Mouse (Mus musculus) MEL (cell line): ENCODE measurements around the gene Dcps. TPM values are rescaled to one million over a fixed set of nuclear protein-coding genes. Genes with fewer than 3 reads are reported as not detected.

Experiments
- DNase-seq: peaks from one replicate; pipeline ENCODE4 v3.0.0; 2011; ENCODE audit warnings: low read depth, low spot score
- H3K27ac ChIP-seq: 2 replicates; pipeline ENCODE4 v1.5.1; 2012; ENCODE audit warnings: low read depth, mild to moderate bottlenecking, control low read depth, low read length, moderate library complexity; ENCODE audit not compliant: control insufficient read depth
- H3K27me3 ChIP-seq, 2 experiments: fragments of 150-350 bp in 1 of 2; sonication (generic) in 1 of 2; 2 replicates each; pipeline ENCODE4 v1.6.1; 2012; ENCODE audit warnings: low read length in 2 of 2, mild to moderate bottlenecking in 2 of 2, improper control_type of control experiment in 1 of 2, moderate library complexity in 1 of 2; ENCODE audit not compliant: insufficient read depth in 2 of 2, control insufficient read depth in 1 of 2
- H3K36me3 ChIP-seq, 2 experiments: 2 replicates each; pipeline ENCODE4 v1.6.1; 2012 to 2014; ENCODE audit warnings: low read length in 2 of 2, improper control_type of control experiment in 1 of 2, inconsistent platforms in 1 of 2, mild to moderate bottlenecking in 1 of 2; ENCODE audit not compliant: insufficient read depth in 2 of 2, control insufficient read depth in 1 of 2
- H3K4me1 ChIP-seq, 2 experiments: fragments of 150-350 bp in 1 of 2; sonication (generic) in 1 of 2; 2 replicates each; pipeline ENCODE4 v1.6.1; 2012; ENCODE audit warnings: low read length in 2 of 2, improper control_type of control experiment in 1 of 2, mild to moderate bottlenecking in 1 of 2; ENCODE audit not compliant: insufficient read depth in 2 of 2, control insufficient read depth in 1 of 2
- H3K4me3 ChIP-seq, 2 experiments: fragments of 150-350 bp in 1 of 2; sonication (generic) in 1 of 2; 2 replicates each; pipeline ENCODE4 v1.5.1; 2012; ENCODE audit warnings: low read depth in 2 of 2, low read length in 2 of 2, mild to moderate bottlenecking in 2 of 2, moderate library complexity in 2 of 2, control low read depth in 1 of 2, improper control_type of control experiment in 1 of 2; ENCODE audit not compliant: control insufficient read depth in 1 of 2, insufficient read depth in 1 of 2
- H3K79me2 ChIP-seq: 2 replicates; pipeline ENCODE4 v1.6.1; 2012; ENCODE audit warnings: mild to moderate bottlenecking, low read length, moderate library complexity; ENCODE audit not compliant: control insufficient read depth, poor library complexity, insufficient read depth
- H3K9ac ChIP-seq: 2 replicates; pipeline ENCODE4 v1.6.1; 2012; ENCODE audit warnings: low read depth, mild to moderate bottlenecking, control low read depth, low read length, moderate library complexity; ENCODE audit not compliant: control insufficient read depth, poor library complexity, severe bottlenecking
- H3K9me3 ChIP-seq: fragments of 150-350 bp; sonication (generic); replicated peaks from 2 replicates; pipeline ENCODE4 v1.6.1; 2012; ENCODE audit warnings: mild to moderate bottlenecking, low read length, improper control_type of control experiment, moderate library complexity; ENCODE audit not compliant: insufficient read depth
- CTCF ChIP-seq, 3 experiments: IDR thresholded peaks in 2 of 3; conservative IDR thresholded peaks in 1 of 3; 2 replicates each; pipeline ENCODE4 v1.5.1; 2011 to 2012; ENCODE audit warnings: low read length in 3 of 3, low read depth in 2 of 3, mild to moderate bottlenecking in 2 of 3, improper control_type of control experiment in 1 of 3, inconsistent platforms in 1 of 3, mixed read lengths in 1 of 3, moderate library complexity in 1 of 3; ENCODE audit not compliant: control insufficient read depth in 1 of 3, insufficient read depth in 1 of 3, poor library complexity in 1 of 3, severe bottlenecking in 1 of 3
- E2F4 ChIP-seq: IDR thresholded peaks from 2 replicates; pipeline ENCODE4 v1.6.1; 2011; ENCODE audit warnings: low read depth, low read length, improper control_type of control experiment, borderline replicate concordance
- ELF1 ChIP-seq: IDR thresholded peaks from 2 replicates; pipeline ENCODE4 v1.6.1; 2014; ENCODE audit warnings: low read depth, mild to moderate bottlenecking, inconsistent platforms, low read length, improper control_type of control experiment, moderate library complexity
- GATA1 ChIP-seq: IDR thresholded peaks from 2 replicates; pipeline ENCODE4 v1.6.1; 2011; ENCODE audit warnings: low read depth, low read length, improper control_type of control experiment
- HCFC1 ChIP-seq: IDR thresholded peaks from 2 replicates; pipeline ENCODE4 v1.6.1; 2012; ENCODE audit warnings: low read depth, mild to moderate bottlenecking, inconsistent platforms, low read length, improper control_type of control experiment, moderate library complexity
- JUND ChIP-seq: IDR thresholded peaks from 2 replicates; pipeline ENCODE4 v1.6.1; 2011; ENCODE audit warnings: low read depth, mild to moderate bottlenecking, improper control_type of control experiment, low read length
- KAT2A ChIP-seq: conservative IDR thresholded peaks from 2 replicates; pipeline ENCODE4 v1.6.1; 2012; ENCODE audit warnings: low read depth, low read length, improper control_type of control experiment, inconsistent platforms
- NELFE ChIP-seq: IDR thresholded peaks from 2 replicates; pipeline ENCODE4 v1.6.1; 2011; ENCODE audit warnings: low read depth, low read length, improper control_type of control experiment
- RAD21 ChIP-seq: IDR thresholded peaks from 2 replicates; pipeline ENCODE4 v1.6.1; 2011; ENCODE audit warnings: mild to moderate bottlenecking, low read depth, low read length, improper control_type of control experiment
- SIN3A ChIP-seq: IDR thresholded peaks from 2 replicates; pipeline ENCODE4 v1.6.1; 2012; ENCODE audit warnings: low read length, improper control_type of control experiment, inconsistent platforms
- SMC3 ChIP-seq: IDR thresholded peaks from 2 replicates; pipeline ENCODE4 v1.6.1; 2011; ENCODE audit warnings: low read depth, low read length, improper control_type of control experiment
- USF1 ChIP-seq: IDR thresholded peaks from 2 replicates; pipeline ENCODE4 v1.6.1; 2014; ENCODE audit warnings: low read depth, mild to moderate bottlenecking, inconsistent platforms, low read length, improper control_type of control experiment, moderate library complexity
- ZC3H11A ChIP-seq: IDR thresholded peaks from 2 replicates; pipeline ENCODE4 v1.6.1; 2012; ENCODE audit warnings: low read depth, mild to moderate bottlenecking, inconsistent platforms, low read length, improper control_type of control experiment
- ZNF384 ChIP-seq: IDR thresholded peaks from 2 replicates; pipeline ENCODE4 v1.6.1; 2012; ENCODE audit warnings: low read depth, mild to moderate bottlenecking, inconsistent platforms, low read length, improper control_type of control experiment
- polyA plus RNA-seq, 2 experiments: library from polyadenylated mRNA; stranded (reverse) in 1 of 2; unstranded in 1 of 2; fragments of >175 nt in 1 of 2; fragments of >200 nt in 1 of 2; gene quantifications; 2 replicates each; pipeline versions ENCODE4 v1.2.1 to v1.2.4; 2012; ENCODE audit warnings: low replicate concordance in 2 of 2, low read depth in 1 of 2; ENCODE audit not compliant: insufficient read length in 2 of 2, insufficient read depth in 1 of 2, missing spikeins in 1 of 2
- total RNA-seq: library from RNA; depleted of rRNA; stranded (reverse); fragments of 300-350 nt; gene quantifications from 2 replicates; pipeline ENCODE4 v1.2.3, GENCODE M21; 2012

The Dcps gene
- total and polyA plus RNA-seq, 3 experiments, result 54.3 to 115 TPM; not detected in 1

- no peak for TF ChIP-seq CTCF (IDR thresholded peaks at IDR 0.05 in 2 of 3, conservative IDR thresholded peaks at IDR 0.05 in 1 of 3; ENCODE audit: control insufficient read depth in 1 of 3, insufficient read depth in 1 of 3, low read depth in 2 of 3, low read length in 3 of 3, poor library complexity in 1 of 3, severe bottlenecking in 1 of 3)
These were observed 59.2 kb downstream of the Dcps start (continued) for GRCm38 (mm10) chr9:35116391-35117381.

- peaks cover under 1 to 36% of the 10 kb centered on the region in 2 experiments for H3K4me1 ChIP-seq
- no peaks in the 10 kb centered on the region for H3K9me3 ChIP-seq
- H3K27me3 ChIP-seq, result no peaks in the 10 kb centered on the region
- H3K79me2 ChIP-seq, result peaks cover 79% of the 10 kb centered on the region
- peak overlapping the region; percentile 97 for H3K9ac ChIP-seq
- peak overlapping the region; percentile 85 for H3K27ac ChIP-seq
- TF ChIP-seq KAT2A (no peak), RAD21 (no peak), CTCF (IDR thresholded peaks at IDR 0.05 in 2 of 3, conservative IDR thresholded peaks at IDR 0.05 in 1 of 3; ENCODE audit: control insufficient read depth in 1 of 3, insufficient read depth in 1 of 3, low read depth in 2 of 3, low read length in 3 of 3, poor library complexity in 1 of 3, severe bottlenecking in 1 of 3) (no peak), HCFC1 (no peak), JUND (no peak), ZNF384 (no peak), ZC3H11A (no peak), SMC3 (no peak)
- TF ChIP-seq, all 39 proteins: peak for 0
- H3K4me3 ChIP-seq, result peak overlapping the region; percentile 91 to 93
- DNase-seq, result peak; percentile 37
- H3K36me3 ChIP-seq, result peaks cover 0 to 38% of the 10 kb centered on the region in 2 experiments; a peak in 2 of 4 replicates
These were observed 60.1 kb downstream of the Dcps start for GRCm38 (mm10) chr9:35115804-35116203.

DNA sequence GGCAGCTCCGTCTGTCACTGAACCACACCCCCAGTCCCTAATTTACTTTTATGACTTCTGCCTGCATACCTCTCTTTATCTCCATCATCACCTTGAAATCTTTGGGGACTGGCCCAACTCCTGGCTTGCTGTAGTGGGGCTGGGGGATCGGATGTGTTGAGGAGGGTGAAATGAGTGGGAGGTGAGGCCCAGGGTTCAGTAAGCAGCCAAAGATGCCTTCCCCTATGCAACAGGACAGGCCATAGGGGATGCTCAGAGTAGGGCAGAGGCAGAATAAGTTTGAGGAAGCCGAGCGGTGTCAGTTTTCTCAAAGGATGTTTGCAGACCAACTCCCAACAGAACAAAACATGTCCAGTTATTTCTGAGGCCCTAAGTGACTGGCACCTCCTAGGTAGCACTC is 60.6 kb downstream of the Dcps start:
- Histone ChIP-seq H3K9ac (peak overlapping the region; percentile 97), H3K27me3 (no peaks in the 10 kb centered on the region), H3K9me3 (no peaks in the 10 kb centered on the region), H3K79me2 (peaks cover 84% of the 10 kb centered on the region), H3K27ac (0 out of 2 replicates have a peak overlapping the region, but pooled peaks have one; percentile 85), H3K4me1 (peaks cover 0 to 34% of the 10 kb centered on the region in 2 experiments; a peak in 3 of 4 replicates), H3K4me3 (peak overlapping the region; percentile 91 to 93), H3K36me3 (peaks cover 0 to 35% of the 10 kb centered on the region in 2 experiments; a peak in 2 of 4 replicates)
- peak; percentile 41 for DNase-seq
- TF ChIP-seq ELF1 (no peak), E2F4 (no peak), NELFE (no peak; the same call in 1 of the 2 replicates), GATA1 (no peak), USF1 (no peak), SIN3A (no peak)
